Mouse (Mus musculus) stomach, embryonic 14.5 days (tissue): Measurements from ENCODE around the gene Taf8. TPM values are rescaled to one million over a fixed set of nuclear protein-coding genes. Genes with fewer than 3 reads are reported as not detected.

ENCODE experiments used
- ATAC-seq: fragments of 200-750 bp; cut with Nextera tagmentation; 2 replicates; pipeline ENCODE4 v1.8.0; 2017; ENCODE audit warnings: low read depth, moderate TSS enrichment; ENCODE audit not compliant: insufficient number of reproducible peaks, insufficient read depth, low FRiP score
- H3K27ac ChIP-seq: fragments of 300-500 bp; sonication (generic); 2 replicates; pipeline ENCODE4 v1.5.1; 2014; ENCODE audit warnings: mild to moderate bottlenecking, low read length, moderate library complexity, mixed read lengths
- H3K27me3 ChIP-seq: fragments of 300-500 bp; sonication (generic); 2 replicates; pipeline ENCODE4 v1.6.1; 2014; ENCODE audit warnings: low read length, control low read depth, mixed read lengths; ENCODE audit not compliant: control insufficient read depth, insufficient read depth
- H3K36me3 ChIP-seq: fragments of 300-500 bp; sonication (generic); 2 replicates; pipeline ENCODE4 v1.6.1; 2014; ENCODE audit warnings: mild to moderate bottlenecking, control low read depth, low read length, moderate library complexity, mixed read lengths; ENCODE audit not compliant: control insufficient read depth, insufficient read depth
- H3K4me1 ChIP-seq: fragments of 300-500 bp; sonication (generic); 2 replicates; pipeline ENCODE4 v1.6.1; 2014; ENCODE audit warnings: low read length, control low read depth, mixed read lengths; ENCODE audit not compliant: control insufficient read depth, insufficient read depth
- H3K4me2 ChIP-seq: fragments of 300-500 bp; sonication (generic); replicated peaks from 2 replicates; pipeline ENCODE4 v1.6.1; 2014; ENCODE audit warnings: low read depth, low read length, control low read depth
- H3K4me3 ChIP-seq: fragments of 300-500 bp; sonication (generic); 2 replicates; pipeline ENCODE4 v1.5.1; 2014; ENCODE audit warnings: low read depth, low read length, control low read depth
- H3K9ac ChIP-seq: fragments of 300-500 bp; sonication (generic); replicated peaks from 2 replicates; pipeline ENCODE4 v1.6.1; 2014; ENCODE audit warnings: low read depth, mild to moderate bottlenecking, control low read depth, low read length, moderate library complexity, mixed read lengths
- H3K9me3 ChIP-seq: fragments of 300-500 bp; sonication (generic); 2 replicates; pipeline ENCODE4 v1.6.1; 2016; ENCODE audit warnings: low read depth, low read length, control low read depth; ENCODE audit not compliant: control insufficient read depth
- WGBS: fragments of 180-500 bp; shearing (Covaris S2); extraction: QIAGEN DNeasy Blood & Tissue Kit; methylation state at CpG from one replicate; pipeline ENCODE4 v1.1.7; 2014; 5-methylcytosine and 5-hydroxymethylcytosine counted together
- polyA plus RNA-seq: library from polyadenylated mRNA; unstranded; fragments of >200 nt; fragmentation: Nextera tagmentation; extraction: Ambion mirVana; gene quantifications from 2 replicates; pipeline ENCODE4 v1.2.1, GENCODE M21; 2014

Taf8 gene
- polyA plus RNA-seq, 1 experiment from 2014 or later = 27.3 TPM

- H3K4me1 ChIP-seq = peaks cover 55% of the 10 kb centered on the region
- WGBS = 81% methylated on average over 6 of the region's 6 CpGs
Observed at GRCm38 (mm10) chr17:47524991-47525390, 22.9 kb upstream of the Taf8 start.

GRCm38 (mm10) chr17:47524055-47524454 lies 22.0 kb upstream of the Taf8 start:
- ATAC-seq = no peak
- Histone ChIP-seq H3K9ac (no peak overlapping the region), H3K4me2 (no peak overlapping the region), H3K27me3 (no peaks in the 10 kb centered on the region), H3K9me3 (no peaks in the 10 kb centered on the region), H3K4me3 (no peak overlapping the region), H3K27ac (peak overlapping the region; percentile 99; the same call in 1 of the 2 replicates), H3K4me1 (peaks cover 60% of the 10 kb centered on the region), H3K36me3 (no peaks in the 10 kb centered on the region)
- 55% methylated on average over 8 of the region's 8 CpGs for WGBS

More at GRCm38 (mm10) chr17:47524991-47525390, 22.9 kb upstream of the Taf8 start:
- Histone ChIP-seq H3K27ac (peak overlapping the region; percentile 36; the same call in 1 of the 2 replicates), H3K4me2 (no peak overlapping the region), H3K36me3 (no peaks in the 10 kb centered on the region), H3K9me3 (no peaks in the 10 kb centered on the region), H3K9ac (no peak overlapping the region), H3K4me3 (no peak overlapping the region), H3K27me3 (no peaks in the 10 kb centered on the region)
- ATAC-seq = no peak

- no peak for ATAC-seq
- peak overlapping the region; percentile 99 for H3K27ac ChIP-seq
- no peaks in the 10 kb centered on the region for H3K36me3 ChIP-seq
- H3K4me1 ChIP-seq = peaks cover 60% of the 10 kb centered on the region
- no peak overlapping the region for H3K4me3 ChIP-seq
- no peak overlapping the region for H3K4me2 ChIP-seq
- H3K27me3 ChIP-seq = no peaks in the 10 kb centered on the region
- no peaks in the 10 kb centered on the region for H3K9me3 ChIP-seq
- 39% methylated on average over 18 of the region's 18 CpGs for WGBS
- H3K9ac ChIP-seq = peak overlapping the region; percentile 18; the same call in 1 of the 2 replicates
Observed at GRCm38 (mm10) chr17:47523211-47523682, 21.2 kb upstream of the Taf8 start.

- H3K9me3 ChIP-seq = no peaks in the 10 kb centered on the region
- H3K4me3 ChIP-seq = no peak overlapping the region
- 37% methylated on average over 4 of the region's 4 CpGs for WGBS
- no peaks in the 10 kb centered on the region for H3K27me3 ChIP-seq
- H3K4me2 ChIP-seq = peak overlapping the region; percentile 22; the same call in 1 of the 2 replicates
- peak overlapping the region; percentile 99 for H3K27ac ChIP-seq
- H3K4me1 ChIP-seq = peaks cover 60% of the 10 kb centered on the region
- no peaks in the 10 kb centered on the region for H3K36me3 ChIP-seq
- H3K9ac ChIP-seq = peak overlapping the region; percentile 18; the same call in 1 of the 2 replicates
- no peak for ATAC-seq
Observed at GRCm38 (mm10) chr17:47522536-47522935, 20.4 kb upstream of the Taf8 start.

GRCm38 (mm10) chr17:47521551-47522258 lies 19.6 kb upstream of the Taf8 start:
- peaks cover 56% of the 10 kb centered on the region for H3K4me1 ChIP-seq
- peak; percentile 92 for ATAC-seq
- no peak overlapping the region for H3K4me3 ChIP-seq
- 2% methylated on average over 17 of the region's 17 CpGs for WGBS
- no peaks in the 10 kb centered on the region for H3K27me3 ChIP-seq
- H3K9ac ChIP-seq = peak overlapping the region; percentile 18; the same call in 1 of the 2 replicates
- H3K27ac ChIP-seq = peak overlapping the region; percentile 99
- H3K36me3 ChIP-seq = no peaks in the 10 kb centered on the region
- H3K9me3 ChIP-seq = no peaks in the 10 kb centered on the region
- peak overlapping the region; percentile 22 for H3K4me2 ChIP-seq

- H3K9me3 ChIP-seq = no peaks in the 10 kb centered on the region
- no peak overlapping the region for H3K9ac ChIP-seq
- peak overlapping the region; percentile 99 for H3K27ac ChIP-seq
- H3K27me3 ChIP-seq = no peaks in the 10 kb centered on the region
- H3K4me2 ChIP-seq = 0 out of 2 replicates have a peak overlapping the region, but pooled peaks have one; percentile 20
- 16% methylated on average over 8 of the region's 8 CpGs for WGBS
- H3K4me3 ChIP-seq = no peak overlapping the region
- H3K36me3 ChIP-seq = no peaks in the 10 kb centered on the region
- H3K4me1 ChIP-seq = peaks cover 51% of the 10 kb centered on the region
- ATAC-seq = peak; percentile 31
Observed at GRCm38 (mm10) chr17:47518205-47518604, 16.1 kb upstream of the Taf8 start.

GRCm38 (mm10) chr17:47516232-47516631 lies 14.1 kb upstream of the Taf8 start:
- 95% methylated on average over 3 of the region's 3 CpGs for WGBS
- Histone ChIP-seq H3K27me3 (no peaks in the 10 kb centered on the region), H3K9ac (no peak overlapping the region), H3K4me1 (peaks cover 40% of the 10 kb centered on the region), H3K36me3 (no peaks in the 10 kb centered on the region), H3K9me3 (no peaks in the 10 kb centered on the region), H3K4me3 (no peak overlapping the region), H3K27ac (no peak overlapping the region), H3K4me2 (no peak overlapping the region)
- no peak for ATAC-seq

- WGBS = 79% methylated on average over 7 of the region's 7 CpGs
- Histone ChIP-seq H3K27me3 (no peaks in the 10 kb centered on the region), H3K4me3 (no peak overlapping the region), H3K9ac (no peak overlapping the region), H3K4me1 (peaks cover 39% of the 10 kb centered on the region), H3K27ac (no peak overlapping the region), H3K36me3 (no peaks in the 10 kb centered on the region), H3K9me3 (no peaks in the 10 kb centered on the region), H3K4me2 (no peak overlapping the region)
- ATAC-seq = no peak
Observed at GRCm38 (mm10) chr17:47515180-47515844, 13.2 kb upstream of the Taf8 start.
